13 mouse cellular contexts compared by ENCODE assay signal in genomic region chr14:51893094-51893794, GRCm38 (mm10). TPM values are rescaled to one million over a fixed set of nuclear protein-coding genes. Genes with fewer than 3 reads are reported as not detected.
DNase-seq lines count a peak whose midpoint lies in the region; ATAC-seq and TF ChIP-seq lines count a peak whose summit lies in the region.
"Had no signal": no experiment of that assay in that cellular context is flagged by ENCODE, and none has a peak within 500 bp of the region (broad histone marks: within the 10 kb centered on the region; RNA-seq: fewer than 3 reads in every experiment).

No protein-coding gene starts in this region.

- ATAC-seq in liver, embryonic 11.5 days (replicated peaks; ENCODE audit: low FRiP score): peak; percentile 47
- ATAC-seq in embryonic facial prominence, embryonic 15.5 days (ENCODE audit: insufficient number of reproducible peaks, low FRiP score, low TSS enrichment, low read depth): no peak
- peak; percentile 38 for ATAC-seq in liver, postnatal 0 days
- peak; percentile 85; the same call in 1 of the 2 replicates for ATAC-seq in stomach, embryonic 15.5 days (ENCODE audit: insufficient read depth, low FRiP score, low read depth)

- no peak for TF ChIP-seq EP300 in liver, postnatal 0 days (IDR thresholded peaks at IDR 0.05; ENCODE audit: low read depth)

- 32% methylated on average over 10 of the region's 10 CpGs for WGBS in liver, embryonic 11.5 days
- WGBS in embryonic facial prominence, embryonic 15.5 days: 25% methylated on average over 10 of the region's 10 CpGs
- 55% methylated on average over 10 of the region's 10 CpGs for WGBS in liver, postnatal 0 days (ENCODE audit: insufficient replicate concordance)
- WGBS in stomach, embryonic 15.5 days: 24% methylated on average over 10 of the region's 10 CpGs

- H3K27me3 ChIP-seq in liver, embryonic 11.5 days (replicated peaks; ENCODE audit: control insufficient read depth, insufficient read depth, low read length): no peaks in the 10 kb centered on the region
- H3K27me3 ChIP-seq in embryonic facial prominence, embryonic 15.5 days: no peaks in the 10 kb centered on the region
- no peaks in the 10 kb centered on the region for H3K27me3 ChIP-seq in liver, postnatal 0 days (ENCODE audit: insufficient read depth, low read length)
- no peaks in the 10 kb centered on the region for H3K27me3 ChIP-seq in stomach, embryonic 15.5 days (replicated peaks)
- H3K27me3 ChIP-seq: neural tube, embryonic 13.5 days had no signal

- H3K36me3 ChIP-seq in liver, embryonic 11.5 days (ENCODE audit: control insufficient read depth, insufficient read depth, low read length): peaks cover 20% of the 10 kb centered on the region
- H3K36me3 ChIP-seq in embryonic facial prominence, embryonic 15.5 days: peaks cover 34% of the 10 kb centered on the region
- peaks cover 26% of the 10 kb centered on the region for H3K36me3 ChIP-seq in liver, postnatal 0 days (replicated peaks; ENCODE audit: insufficient read depth, low read length)
- H3K36me3 ChIP-seq in stomach, embryonic 15.5 days: peaks cover 32% of the 10 kb centered on the region

- H3K9me3 ChIP-seq in liver, embryonic 11.5 days (ENCODE audit: control insufficient read depth, low read length): no peaks in the 10 kb centered on the region
- H3K9me3 ChIP-seq in embryonic facial prominence, embryonic 15.5 days (replicated peaks): no peaks in the 10 kb centered on the region
- no peaks in the 10 kb centered on the region for H3K9me3 ChIP-seq in liver, postnatal 0 days (ENCODE audit: low read length)
- H3K9me3 ChIP-seq in stomach, embryonic 15.5 days: no peaks in the 10 kb centered on the region
- H3K9me3 ChIP-seq: neural tube, embryonic 13.5 days had no signal

- no peak for TF ChIP-seq CTCF in liver, postnatal 0 days (IDR thresholded peaks at IDR 0.05; ENCODE audit: low read depth)

- no peak overlapping the region for H3K4me3 ChIP-seq in liver, embryonic 11.5 days (ENCODE audit: low read depth, low read length)
- H3K4me3 ChIP-seq in embryonic facial prominence, embryonic 15.5 days (replicated peaks): no peak overlapping the region
- H3K4me3 ChIP-seq in liver, postnatal 0 days (ENCODE audit: low read depth, low read length): no peak overlapping the region
- H3K4me3 ChIP-seq in stomach, embryonic 15.5 days (replicated peaks): no peak overlapping the region
- H3K4me3 ChIP-seq: neural tube, embryonic 13.5 days had no signal

- H3K4me1 ChIP-seq in liver, embryonic 11.5 days (replicated peaks; ENCODE audit: control insufficient read depth, insufficient read depth, low read length): peaks cover 10% of the 10 kb centered on the region
- no peaks in the 10 kb centered on the region for H3K4me1 ChIP-seq in embryonic facial prominence, embryonic 15.5 days
- 0 out of 2 replicates have a peak, but pooled peaks cover 3% of the 10 kb centered on the region for H3K4me1 ChIP-seq in liver, postnatal 0 days (ENCODE audit: insufficient read depth)
- H3K4me1 ChIP-seq in stomach, embryonic 15.5 days: 0 out of 2 replicates have a peak, but pooled peaks cover 4% of the 10 kb centered on the region
- H3K4me1 ChIP-seq: neural tube, embryonic 13.5 days had no signal

- H3K27ac ChIP-seq in liver, embryonic 11.5 days (ENCODE audit: low read depth, low read length): no peak overlapping the region
- H3K27ac ChIP-seq in embryonic facial prominence, embryonic 15.5 days (replicated peaks): 0 out of 2 replicates have a peak overlapping the region, but pooled peaks have one; percentile 8
- no peak overlapping the region for H3K27ac ChIP-seq in liver, postnatal 0 days (ENCODE audit: low read depth)
- no peak overlapping the region for H3K27ac ChIP-seq in stomach, embryonic 15.5 days
- H3K27ac ChIP-seq: neural tube, embryonic 13.5 days had no signal

- DNase-seq in liver, embryonic 11.5 days (ENCODE audit: low spot score): no peak
- DNase-seq in liver: no peak
- no peak for DNase-seq in liver, postnatal 0 days
- no peak for DNase-seq in layer of hippocampus, postnatal 36 days
- DNase-seq in embryo, embryonic 10.5 days (ENCODE audit: low spot score): no peak
- DNase-seq: cerebellum, adult 2 months; kidney, postnatal 25 days had no signal

- no peak overlapping the region for H3K4me2 ChIP-seq in liver, embryonic 11.5 days
- no peak overlapping the region for H3K4me2 ChIP-seq in embryonic facial prominence, embryonic 15.5 days (replicated peaks)
- no peak overlapping the region for H3K4me2 ChIP-seq in liver, postnatal 0 days (ENCODE audit: low read depth, low read length)
- H3K4me2 ChIP-seq in stomach, embryonic 15.5 days: no peak overlapping the region
- H3K4me2 ChIP-seq: neural tube, embryonic 13.5 days had no signal

- H3K9ac ChIP-seq in liver, embryonic 11.5 days (ENCODE audit: low read depth, low read length): no peak overlapping the region
- no peak overlapping the region for H3K9ac ChIP-seq in embryonic facial prominence, embryonic 15.5 days
- no peak overlapping the region for H3K9ac ChIP-seq in liver, postnatal 0 days (replicated peaks)
- H3K9ac ChIP-seq in stomach, embryonic 15.5 days: no peak overlapping the region
- H3K9ac ChIP-seq: neural tube, embryonic 13.5 days had no signal

RNA-seq across cellular contexts. Expression of gene Slc39a2, which starts 0.6 kb away (rescaled TPM):
- polyA plus RNA-seq in liver, embryonic 11.5 days (2014; fragmentation: Nextera tagmentation; extraction: Ambion mirVana): 0.07 and 0.14 TPM in 2 replicates
- 5.5 and 8.1 TPM in 2 replicates for polyA plus RNA-seq in embryonic facial prominence, embryonic 15.5 days (2015; fragmentation: Nextera tagmentation; extraction: Ambion mirVana)
- 0.06 and 0.07 TPM in 2 replicates for polyA plus RNA-seq in liver, postnatal 0 days (2015; fragmentation: Nextera tagmentation; extraction: Ambion mirVana)
- 0.73 and 0.98 TPM in 2 replicates for polyA plus RNA-seq in stomach, embryonic 15.5 days (2015; fragmentation: Nextera tagmentation; extraction: Ambion mirVana)
- total RNA-seq in layer of hippocampus, postnatal 36 days (2021): 10 to 100 TPM in 1 of 2 experiments, 1 to 10 TPM in 1; 8.1 to 11.0 TPM

RNA-seq across cellular contexts. Expression of gene Mettl17, which starts 8.6 kb away (rescaled TPM):
- 32.5 and 42.6 TPM in 2 replicates for polyA plus RNA-seq in liver, embryonic 11.5 days (2014; fragmentation: Nextera tagmentation; extraction: Ambion mirVana)
- 44.1 and 50.7 TPM in 2 replicates for polyA plus RNA-seq in embryonic facial prominence, embryonic 15.5 days (2015; fragmentation: Nextera tagmentation; extraction: Ambion mirVana)
- polyA plus RNA-seq in liver, postnatal 0 days (2015; fragmentation: Nextera tagmentation; extraction: Ambion mirVana): 9.4 and 10.8 TPM in 2 replicates
- polyA plus RNA-seq in stomach, embryonic 15.5 days (2015; fragmentation: Nextera tagmentation; extraction: Ambion mirVana): 50.7 and 57.7 TPM in 2 replicates
- 10 to 100 TPM; 40.8 to 50.5 TPM for total RNA-seq in layer of hippocampus, postnatal 36 days (2021)

RNA-seq across cellular contexts. Expression of gene Ndrg2, which starts 20.7 kb away (rescaled TPM):
- 19.2 and 21.5 TPM in 2 replicates for polyA plus RNA-seq in liver, embryonic 11.5 days (2014; fragmentation: Nextera tagmentation; extraction: Ambion mirVana)
- polyA plus RNA-seq in embryonic facial prominence, embryonic 15.5 days (2015; fragmentation: Nextera tagmentation; extraction: Ambion mirVana): 79.3 and 98.2 TPM in 2 replicates
- 346 and 352 TPM in 2 replicates for polyA plus RNA-seq in liver, postnatal 0 days (2015; fragmentation: Nextera tagmentation; extraction: Ambion mirVana)
- polyA plus RNA-seq in stomach, embryonic 15.5 days (2015; fragmentation: Nextera tagmentation; extraction: Ambion mirVana): 73.7 and 81.7 TPM in 2 replicates
- total RNA-seq in layer of hippocampus, postnatal 36 days (2021): 100 to 1,000 TPM; 824 to 861 TPM

RNA-seq across cellular contexts. Expression of gene Tppp2, which starts 25.0 kb away (rescaled TPM):
- polyA plus RNA-seq in liver, embryonic 11.5 days (2014; fragmentation: Nextera tagmentation; extraction: Ambion mirVana): not detected in 2 replicates
- polyA plus RNA-seq in embryonic facial prominence, embryonic 15.5 days (2015; fragmentation: Nextera tagmentation; extraction: Ambion mirVana): not detected in 2 replicates
- polyA plus RNA-seq in liver, postnatal 0 days (2015; fragmentation: Nextera tagmentation; extraction: Ambion mirVana): not detected in 2 replicates
- not detected in 2 replicates for polyA plus RNA-seq in stomach, embryonic 15.5 days (2015; fragmentation: Nextera tagmentation; extraction: Ambion mirVana)
- total RNA-seq in layer of hippocampus, postnatal 36 days (2021): not detected
- total RNA-seq: adrenal gland, postnatal 4 days; left cerebral cortex, postnatal 14 days had no signal
- polyA plus RNA-seq: cerebellum, adult 2 months; heart, embryonic 14.5 days; neural tube, embryonic 13.5 days had no signal

RNA-seq across cellular contexts. Expression of gene Rnase13, which starts 29.3 kb away (rescaled TPM):
- not detected in 2 replicates for polyA plus RNA-seq in liver, embryonic 11.5 days (2014; fragmentation: Nextera tagmentation; extraction: Ambion mirVana)
- not detected in 2 replicates for polyA plus RNA-seq in embryonic facial prominence, embryonic 15.5 days (2015; fragmentation: Nextera tagmentation; extraction: Ambion mirVana)
- not detected in 2 replicates for polyA plus RNA-seq in liver, postnatal 0 days (2015; fragmentation: Nextera tagmentation; extraction: Ambion mirVana)
- polyA plus RNA-seq in stomach, embryonic 15.5 days (2015; fragmentation: Nextera tagmentation; extraction: Ambion mirVana): not detected in 2 replicates
- total RNA-seq in layer of hippocampus, postnatal 36 days (2021): not detected
- total RNA-seq: adrenal gland, postnatal 4 days; left cerebral cortex, postnatal 14 days had no signal
- polyA plus RNA-seq: cerebellum, adult 2 months; heart, embryonic 14.5 days; neural tube, embryonic 13.5 days had no signal
